Mouse (Mus musculus): ENCODE results near the gene Chat. TPM values are rescaled to one million over a fixed set of nuclear protein-coding genes. Genes with fewer than 3 reads are reported as not detected.

The Chat gene
- polyA plus RNA-seq, 1 experiment from 2014 or later, result 1.3 TPM

DNA sequence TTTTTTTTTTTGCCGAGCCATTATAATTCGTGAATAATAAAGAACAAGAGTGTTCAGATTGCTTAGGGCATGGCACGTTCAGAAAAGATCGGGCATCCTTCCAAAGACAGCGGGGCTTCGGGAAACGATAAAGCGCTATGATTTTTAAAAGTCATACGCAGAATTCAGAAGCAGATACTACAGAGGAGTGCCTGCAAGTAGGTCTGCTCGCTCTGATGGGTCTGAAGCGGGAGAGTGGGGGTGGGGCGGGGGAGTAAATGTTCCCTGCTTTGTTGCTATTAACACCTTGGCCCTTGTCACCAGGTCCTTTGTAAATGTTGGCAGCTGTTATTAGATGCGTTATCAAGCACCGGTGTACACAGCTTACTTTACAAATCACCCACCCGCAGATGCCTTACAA is 84.2 kb downstream of the Chat start:
- no peaks in the 10 kb centered on the region for H3K4me1 ChIP-seq (replicated peaks; ENCODE audit: control insufficient read depth, insufficient read depth, low read length)
- H3K27ac ChIP-seq (ENCODE audit: low read depth), result no peak overlapping the region
- no peak overlapping the region for H3K4me2 ChIP-seq (ENCODE audit: low read length)
- 44% methylated on average over 15 of the region's 15 CpGs for WGBS
- H3K36me3 ChIP-seq (ENCODE audit: control insufficient read depth, insufficient read depth, low read length), result no peaks in the 10 kb centered on the region
- no peak for ATAC-seq (replicated peaks; ENCODE audit: low FRiP score, low TSS enrichment, low read depth)
- no peaks in the 10 kb centered on the region for H3K9me3 ChIP-seq (ENCODE audit: control insufficient read depth, low read length)
- H3K27me3 ChIP-seq (replicated peaks; ENCODE audit: control insufficient read depth, insufficient read depth, low read length), result peaks cover 12% of the 10 kb centered on the region; the same call in 1 of the 2 replicates
- no peak overlapping the region for H3K9ac ChIP-seq (ENCODE audit: low read length)
- H3K4me3 ChIP-seq (ENCODE audit: low read depth, low read length), result no peak overlapping the region
- DNase-seq (ENCODE audit: low spot score), result no peak

DNA sequence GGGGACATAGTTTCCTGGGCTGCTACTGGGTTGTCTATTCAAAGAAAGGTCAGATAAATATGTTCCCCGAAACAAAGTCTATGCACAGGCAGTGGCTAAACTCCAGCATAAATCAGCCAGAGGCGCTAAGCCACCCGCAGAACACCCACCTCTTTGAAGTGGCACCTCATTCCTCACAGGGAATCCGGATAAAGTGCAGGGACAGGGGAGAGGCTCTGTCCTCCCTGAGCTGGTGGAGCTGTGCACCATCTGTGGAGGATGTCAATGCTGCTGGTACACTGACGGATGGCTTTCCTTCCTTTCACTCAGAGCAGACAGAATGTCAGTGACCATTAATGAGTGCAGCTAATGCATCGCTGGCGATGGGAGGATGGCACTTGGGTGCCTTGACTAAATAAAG is 84.7 kb downstream of the Chat start:
- Histone ChIP-seq H3K9ac (ENCODE audit: low read length) (no peak overlapping the region), H3K9me3 (ENCODE audit: control insufficient read depth, low read length) (no peaks in the 10 kb centered on the region), H3K4me3 (ENCODE audit: low read depth, low read length) (no peak overlapping the region), H3K27me3 (replicated peaks; ENCODE audit: control insufficient read depth, insufficient read depth, low read length) (peaks cover 12% of the 10 kb centered on the region; the same call in 1 of the 2 replicates), H3K4me1 (replicated peaks; ENCODE audit: control insufficient read depth, insufficient read depth, low read length) (no peaks in the 10 kb centered on the region), H3K27ac (ENCODE audit: low read depth) (no peak overlapping the region), H3K36me3 (ENCODE audit: control insufficient read depth, insufficient read depth, low read length) (no peaks in the 10 kb centered on the region), H3K4me2 (ENCODE audit: low read length) (no peak overlapping the region)
- no peak for ATAC-seq (replicated peaks; ENCODE audit: low FRiP score, low TSS enrichment, low read depth)
- WGBS, result 25% methylated on average over 7 of the region's 7 CpGs
- DNase-seq (ENCODE audit: low spot score), result no peak

- H3K36me3 ChIP-seq (ENCODE audit: control insufficient read depth, insufficient read depth, low read length), result no peaks in the 10 kb centered on the region
- DNase-seq (ENCODE audit: low spot score) (no peak), ATAC-seq (replicated peaks; ENCODE audit: low FRiP score, low TSS enrichment, low read depth) (no peak)
- H3K9ac ChIP-seq (ENCODE audit: low read length), result no peak overlapping the region
- H3K9me3 ChIP-seq (ENCODE audit: control insufficient read depth, low read length), result no peaks in the 10 kb centered on the region
- no peaks in the 10 kb centered on the region for H3K4me1 ChIP-seq (replicated peaks; ENCODE audit: control insufficient read depth, insufficient read depth, low read length)
- H3K4me3 ChIP-seq (ENCODE audit: low read depth, low read length), result no peak overlapping the region
- H3K4me2 ChIP-seq (ENCODE audit: low read length), result no peak overlapping the region
- no peak overlapping the region for H3K27ac ChIP-seq (ENCODE audit: low read depth)
- WGBS, result 31% methylated on average over 3 of the region's 3 CpGs
- H3K27me3 ChIP-seq (replicated peaks; ENCODE audit: control insufficient read depth, insufficient read depth, low read length), result peaks cover 12% of the 10 kb centered on the region; the same call in 1 of the 2 replicates
These were observed 85.7 kb downstream of the Chat start for GRCm38 (mm10) chr14:32380099-32380480.

GRCm38 (mm10) chr14:32379395-32380098 is 86.2 kb downstream of the Chat start:
- H3K9ac ChIP-seq (ENCODE audit: low read length), result no peak overlapping the region
- no peak overlapping the region for H3K4me2 ChIP-seq (ENCODE audit: low read length)
- WGBS, result 19% methylated on average over 22 of the region's 22 CpGs
- no peaks in the 10 kb centered on the region for H3K4me1 ChIP-seq (replicated peaks; ENCODE audit: control insufficient read depth, insufficient read depth, low read length)
- no peak overlapping the region for H3K4me3 ChIP-seq (ENCODE audit: low read depth, low read length)
- ATAC-seq (replicated peaks; ENCODE audit: low FRiP score, low TSS enrichment, low read depth), result no peak
- peaks cover 12% of the 10 kb centered on the region; the same call in 1 of the 2 replicates for H3K27me3 ChIP-seq (replicated peaks; ENCODE audit: control insufficient read depth, insufficient read depth, low read length)
- DNase-seq (ENCODE audit: low spot score), result no peak
- H3K9me3 ChIP-seq (ENCODE audit: control insufficient read depth, low read length), result no peaks in the 10 kb centered on the region
- no peak overlapping the region for H3K27ac ChIP-seq (ENCODE audit: low read depth)
- H3K36me3 ChIP-seq (ENCODE audit: control insufficient read depth, insufficient read depth, low read length), result no peaks in the 10 kb centered on the region

DNA sequence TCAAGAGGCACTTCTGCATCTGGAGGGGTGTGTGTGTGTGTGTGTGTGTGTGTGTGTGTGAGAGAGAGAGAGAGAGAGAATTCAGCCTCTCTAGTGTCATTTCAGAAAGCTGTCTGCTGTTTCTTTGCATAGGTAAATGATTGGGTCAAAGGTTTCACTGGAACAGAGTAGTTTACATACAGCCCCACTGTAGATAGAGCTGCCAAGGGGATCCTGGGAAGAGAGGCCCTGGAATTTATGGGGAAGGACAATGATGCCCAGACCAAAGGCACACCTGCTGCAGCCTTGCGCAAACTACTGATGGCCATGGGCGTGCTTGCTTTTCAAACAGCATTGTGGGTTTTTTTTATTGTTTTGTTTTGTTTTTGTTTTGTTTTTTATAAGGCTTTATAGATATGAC is 93.3 kb downstream of the Chat start:
- H3K4me3 ChIP-seq (ENCODE audit: low read depth, low read length), result no peak overlapping the region
- H3K9ac ChIP-seq (ENCODE audit: low read length), result no peak overlapping the region
- no peak overlapping the region for H3K27ac ChIP-seq (ENCODE audit: low read depth)
- no peaks in the 10 kb centered on the region for H3K9me3 ChIP-seq (ENCODE audit: control insufficient read depth, low read length)
- no peak for ATAC-seq (replicated peaks; ENCODE audit: low FRiP score, low TSS enrichment, low read depth)
- no peak overlapping the region for H3K4me2 ChIP-seq (ENCODE audit: low read length)
- DNase-seq (ENCODE audit: low spot score), result no peak
- no peaks in the 10 kb centered on the region for H3K27me3 ChIP-seq (replicated peaks; ENCODE audit: control insufficient read depth, insufficient read depth, low read length)
- H3K4me1 ChIP-seq (replicated peaks; ENCODE audit: control insufficient read depth, insufficient read depth, low read length), result no peaks in the 10 kb centered on the region
- 76% methylated on average over 2 of the region's 2 CpGs for WGBS
- H3K36me3 ChIP-seq (ENCODE audit: control insufficient read depth, insufficient read depth, low read length), result no peaks in the 10 kb centered on the region

GRCm38 (mm10) chr14:32369756-32370155 is 96.0 kb downstream of the Chat start:
- H3K4me2 ChIP-seq (ENCODE audit: low read length), result no peak overlapping the region
- H3K36me3 ChIP-seq (ENCODE audit: control insufficient read depth, insufficient read depth, low read length), result no peaks in the 10 kb centered on the region
- no peaks in the 10 kb centered on the region for H3K4me1 ChIP-seq (replicated peaks; ENCODE audit: control insufficient read depth, insufficient read depth, low read length)
- DNase-seq (ENCODE audit: low spot score) (no peak), ATAC-seq (replicated peaks; ENCODE audit: low FRiP score, low TSS enrichment, low read depth) (no peak)
- 61% methylated on average over 7 of the region's 7 CpGs for WGBS
- H3K9ac ChIP-seq (ENCODE audit: low read length), result no peak overlapping the region
- H3K9me3 ChIP-seq (ENCODE audit: control insufficient read depth, low read length), result no peaks in the 10 kb centered on the region
- no peaks in the 10 kb centered on the region for H3K27me3 ChIP-seq (replicated peaks; ENCODE audit: control insufficient read depth, insufficient read depth, low read length)
- no peak overlapping the region for H3K27ac ChIP-seq (ENCODE audit: low read depth)
- no peak overlapping the region for H3K4me3 ChIP-seq (ENCODE audit: low read depth, low read length)

DNA sequence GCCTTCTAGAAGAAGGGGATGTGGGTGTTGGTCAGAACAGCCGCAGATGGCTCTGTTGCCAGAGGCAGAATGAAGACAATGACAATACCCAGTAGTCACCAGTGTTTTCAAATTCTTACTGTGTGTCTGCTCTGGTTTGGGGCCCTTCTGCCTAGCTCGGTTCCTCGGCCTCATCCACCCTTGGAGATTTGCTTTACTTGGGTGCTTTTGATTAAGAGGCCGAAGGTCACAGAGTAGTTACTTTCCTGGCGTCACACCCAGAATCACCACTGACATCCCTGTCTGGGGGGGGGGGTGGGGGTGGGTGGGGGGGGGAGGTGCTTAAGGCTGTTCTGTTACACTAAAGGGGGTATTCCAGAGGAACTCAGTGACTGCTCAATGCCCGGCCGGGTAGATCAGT is 101.4 kb downstream of the Chat start:
- Histone ChIP-seq H3K4me2 (ENCODE audit: low read length) (no peak overlapping the region), H3K27me3 (replicated peaks; ENCODE audit: control insufficient read depth, insufficient read depth, low read length) (no peaks in the 10 kb centered on the region), H3K4me1 (replicated peaks; ENCODE audit: control insufficient read depth, insufficient read depth, low read length) (no peaks in the 10 kb centered on the region), H3K9me3 (ENCODE audit: control insufficient read depth, low read length) (0 out of 2 replicates have a peak, but pooled peaks cover under 1% of the 10 kb centered on the region), H3K36me3 (ENCODE audit: control insufficient read depth, insufficient read depth, low read length) (no peaks in the 10 kb centered on the region), H3K9ac (ENCODE audit: low read length) (no peak overlapping the region), H3K4me3 (ENCODE audit: low read depth, low read length) (no peak overlapping the region), H3K27ac (ENCODE audit: low read depth) (no peak overlapping the region)
- 46% methylated on average over 7 of the region's 7 CpGs for WGBS
- no peak for DNase-seq (ENCODE audit: low spot score)
- no peak for ATAC-seq (replicated peaks; ENCODE audit: low FRiP score, low TSS enrichment, low read depth)

Other genes starting within 250 kb of the Chat start
- gene Ogdhl, start 144.0 kb downstream of the Chat start, polyA plus RNA-seq (2014; fragmentation: Nextera tagmentation; extraction: Ambion mirVana), result 17.8 and 19.9 TPM in 2 replicates
- gene 1700024G13Rik, start 77.6 kb downstream of the Chat start, polyA plus RNA-seq (2014; fragmentation: Nextera tagmentation; extraction: Ambion mirVana), result not detected in 2 replicates
- gene Slc18a3, start 1.1 kb downstream of the Chat start, polyA plus RNA-seq (2014; fragmentation: Nextera tagmentation; extraction: Ambion mirVana), result 11.3 TPM in 2 replicates
- gene Ercc6, start 47.5 kb upstream of the Chat start, polyA plus RNA-seq (2014; fragmentation: Nextera tagmentation; extraction: Ambion mirVana), result 16.0 and 19.1 TPM in 2 replicates
- gene Prrxl1, start 133.4 kb upstream of the Chat start, polyA plus RNA-seq (2014; fragmentation: Nextera tagmentation; extraction: Ambion mirVana), result 1.1 and 1.2 TPM in 2 replicates
- 0.05 and 0.17 TPM in 2 replicates for gene 3425401B19Rik, start 219.3 kb upstream of the Chat start, polyA plus RNA-seq (2014; fragmentation: Nextera tagmentation; extraction: Ambion mirVana)

Measured in intestine, embryonic 14.5 days (tissue).